Mouse (Mus musculus) lung, postnatal 14 days (tissue): ENCODE measurements around the gene Gpr26.

ENCODE experiments used
- DNase-seq: peaks from one replicate; pipeline ENCODE4 v3.0.0; 2021

The Gpr26 gene

DNA sequence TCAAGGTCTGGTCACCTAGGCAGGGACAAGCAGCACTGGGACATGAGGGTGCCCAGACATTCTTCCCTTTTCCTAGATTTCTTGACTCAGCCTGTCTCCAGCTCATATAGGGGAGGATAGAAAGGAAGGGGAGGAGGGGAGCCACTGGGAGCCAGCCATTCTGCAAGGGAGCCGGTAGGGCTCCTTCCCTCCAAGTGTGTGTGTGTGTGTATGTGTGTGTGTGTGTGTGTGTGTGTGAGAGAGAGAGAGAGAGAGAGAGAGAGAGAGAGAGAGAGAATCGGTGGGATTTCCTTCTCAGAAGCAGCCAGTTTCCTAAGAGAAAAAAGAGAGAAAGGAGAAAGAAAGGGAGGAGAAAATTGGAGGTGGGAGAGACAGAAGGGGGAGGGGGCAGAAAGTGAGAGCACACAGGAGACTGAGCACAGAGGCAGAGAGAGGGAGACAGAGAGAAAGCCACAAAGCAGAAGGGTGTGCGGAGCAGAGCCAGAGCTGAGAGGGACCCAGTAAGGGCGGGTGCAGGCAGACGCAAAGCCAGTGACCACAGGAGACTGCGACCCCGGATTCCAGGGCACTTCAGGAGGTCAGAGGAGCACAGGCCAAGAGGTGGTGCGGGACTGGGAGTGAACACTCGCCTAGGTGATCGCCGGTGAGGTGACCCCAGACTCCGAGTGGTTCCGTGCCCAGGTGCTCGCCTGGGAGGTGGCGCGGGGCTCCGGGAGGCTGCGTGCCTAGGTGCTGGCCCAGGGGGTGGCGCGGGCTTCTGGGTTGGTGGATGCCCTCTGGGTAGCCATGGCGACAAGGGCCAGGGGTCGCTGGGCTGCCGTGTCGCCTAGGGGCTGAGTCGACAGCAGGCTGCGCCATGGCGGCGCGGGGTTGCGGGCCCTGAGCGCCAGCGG, at the start of gene Gpr26:
TSS of gene Gpr26 (plus strand) at position 438 of the 893 bp plus-strand sequence.
- DNase-seq = no peak

DNA sequence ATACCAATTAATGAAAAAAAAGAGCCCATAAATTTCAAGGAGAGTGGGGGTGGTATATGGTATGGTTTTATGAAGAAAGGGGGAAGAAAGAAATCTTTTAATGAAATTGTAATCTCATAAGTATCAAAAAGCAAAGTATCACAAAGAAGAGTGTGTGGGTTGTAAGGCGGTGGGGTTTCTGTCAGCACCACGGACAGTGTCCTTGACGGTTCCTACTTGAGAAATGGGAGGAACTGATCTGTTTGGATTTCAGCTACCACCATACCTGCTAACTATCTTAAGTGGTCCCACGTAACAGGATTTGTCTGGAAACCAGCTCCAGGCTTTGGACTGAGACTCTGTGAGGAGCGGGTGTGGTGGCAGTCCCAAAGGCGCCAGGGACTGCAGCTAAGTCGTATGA, 48.9 kb upstream of the Gpr26 start:
- no peak for DNase-seq

DNA sequence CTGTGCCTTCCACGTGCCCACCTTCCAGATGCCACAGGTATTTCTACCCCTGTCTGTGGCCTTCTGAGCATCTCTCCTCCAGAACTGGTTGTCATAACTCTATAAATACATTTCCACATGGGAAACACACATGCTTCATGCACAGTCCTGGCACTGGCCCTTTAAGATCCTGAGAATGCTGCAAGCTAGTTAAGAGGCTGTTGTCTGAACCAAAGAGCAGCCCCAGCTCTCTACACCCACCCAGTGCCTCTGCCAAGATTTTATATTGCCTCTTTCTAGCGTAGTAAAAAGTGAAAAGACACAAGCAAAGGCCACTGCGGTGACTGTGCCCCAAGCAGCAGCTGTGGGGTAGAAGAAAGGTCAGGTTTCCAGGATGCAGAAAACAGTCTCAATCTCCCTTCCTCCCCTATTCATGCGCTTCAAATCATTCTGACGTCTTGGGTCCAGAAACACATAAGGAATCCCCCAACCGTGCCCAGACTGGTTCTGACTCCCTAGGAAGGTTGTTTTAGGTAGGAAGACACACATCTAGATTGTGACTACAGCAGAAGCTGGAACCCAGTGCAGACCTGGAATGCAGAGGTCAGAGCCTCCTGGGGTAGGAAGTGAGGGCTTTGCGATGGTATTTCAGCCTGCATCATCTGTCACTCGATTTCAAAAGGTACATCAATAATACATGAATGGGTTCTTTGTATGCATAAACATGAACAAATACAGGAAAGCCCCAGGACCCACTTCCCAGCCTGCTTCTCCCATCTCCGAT, 38.8 kb upstream of the Gpr26 start:
- DNase-seq = no peak

DNA sequence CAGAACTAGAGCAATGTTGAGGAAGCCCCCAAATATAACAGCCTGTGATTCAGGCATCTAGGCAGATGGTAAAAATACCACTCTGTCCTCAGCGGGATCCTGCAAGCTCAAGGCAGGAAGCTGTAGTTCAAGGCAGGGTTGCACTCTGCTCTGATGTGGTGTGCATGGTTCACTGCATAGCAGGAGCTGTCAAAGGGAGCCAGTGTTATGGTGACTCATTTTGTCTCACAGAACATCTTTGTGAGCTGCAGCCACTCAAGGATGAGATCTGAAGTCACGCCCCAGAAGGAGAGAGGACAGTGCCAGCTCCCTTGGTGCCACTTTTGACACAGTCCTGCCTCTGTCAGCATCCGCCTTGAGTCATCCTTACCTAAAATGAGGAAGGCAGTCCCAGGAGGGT, 28.6 kb upstream of the Gpr26 start:
- DNase-seq = no peak

DNA sequence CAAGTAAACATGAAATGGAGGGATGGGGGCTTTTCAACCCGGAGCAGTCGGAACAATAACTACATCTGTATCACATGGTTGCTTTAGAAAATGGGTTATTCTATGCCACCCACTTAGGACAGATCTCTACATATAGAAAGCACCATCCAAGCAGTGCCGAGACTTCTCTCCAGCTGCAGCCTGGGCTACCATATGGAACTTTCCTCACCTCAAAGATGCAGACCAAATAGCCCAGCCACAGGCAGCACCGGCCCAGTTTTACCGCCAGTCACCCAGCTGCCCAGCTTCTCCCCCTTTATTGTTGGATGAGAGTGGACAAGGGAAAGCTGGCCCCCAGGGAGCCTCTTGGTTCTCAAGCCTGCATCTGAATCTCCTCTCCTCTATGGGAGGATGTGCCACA, 15.1 kb upstream of the Gpr26 start:
- no peak for DNase-seq

DNA sequence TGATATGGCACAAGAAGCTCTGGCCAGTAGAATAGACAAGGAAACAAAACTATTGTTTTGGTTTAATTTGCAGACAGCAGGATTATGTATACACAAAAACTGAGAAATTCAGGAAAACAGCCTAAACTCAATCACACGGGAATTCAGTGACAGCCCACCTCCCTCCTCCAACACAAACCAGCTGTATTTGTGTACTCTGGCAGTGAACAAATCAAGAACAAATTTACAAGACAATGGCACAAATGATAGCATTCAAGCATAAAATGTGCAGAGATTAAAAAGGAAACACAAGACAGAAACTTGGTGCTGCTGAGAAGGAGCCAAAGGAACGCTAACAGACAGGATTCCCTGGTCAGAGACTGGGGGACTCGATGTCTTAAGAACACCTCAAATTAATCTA, 12.9 kb upstream of the Gpr26 start:
- DNase-seq = no peak

DNA sequence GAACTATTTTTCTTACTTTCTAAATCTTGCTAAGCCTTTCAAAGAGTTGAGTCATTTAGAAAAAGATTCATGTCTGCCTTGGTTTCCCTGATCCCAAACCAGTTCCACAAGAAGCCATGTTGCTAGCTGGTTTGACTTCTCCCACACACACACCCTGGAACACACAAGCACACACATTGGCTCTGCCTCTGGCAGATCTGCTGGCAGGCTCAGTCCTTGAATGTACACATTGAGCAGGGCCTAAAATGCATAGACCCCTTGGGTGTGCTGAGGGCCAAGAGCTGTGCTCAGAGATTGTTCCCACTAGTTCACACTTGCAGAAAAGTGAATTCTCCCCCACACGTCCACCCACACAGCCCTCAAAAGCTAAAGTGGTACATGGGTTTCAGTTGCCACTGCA, 7.6 kb upstream of the Gpr26 start:
- DNase-seq = no peak

DNA sequence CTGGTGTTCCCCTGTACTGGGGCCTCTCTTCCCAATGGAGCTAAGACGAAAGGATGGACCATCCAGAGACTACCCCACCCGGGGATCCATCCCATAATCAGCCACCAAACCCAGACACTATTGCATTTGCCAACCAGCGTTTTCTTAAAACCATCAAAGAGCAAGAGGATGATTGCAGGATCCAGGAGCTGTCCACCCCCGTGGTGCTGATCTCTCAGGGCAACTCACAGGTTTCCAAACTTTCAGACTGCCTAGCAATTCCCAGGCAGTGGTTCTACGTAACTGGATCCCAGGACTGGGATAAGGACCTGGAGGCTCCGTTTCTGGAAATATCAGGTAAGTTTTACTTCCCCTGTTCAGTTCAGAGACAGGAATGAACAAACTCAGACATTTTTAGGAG, 5.7 kb upstream of the Gpr26 start:
- peak; percentile 48 for DNase-seq

DNA sequence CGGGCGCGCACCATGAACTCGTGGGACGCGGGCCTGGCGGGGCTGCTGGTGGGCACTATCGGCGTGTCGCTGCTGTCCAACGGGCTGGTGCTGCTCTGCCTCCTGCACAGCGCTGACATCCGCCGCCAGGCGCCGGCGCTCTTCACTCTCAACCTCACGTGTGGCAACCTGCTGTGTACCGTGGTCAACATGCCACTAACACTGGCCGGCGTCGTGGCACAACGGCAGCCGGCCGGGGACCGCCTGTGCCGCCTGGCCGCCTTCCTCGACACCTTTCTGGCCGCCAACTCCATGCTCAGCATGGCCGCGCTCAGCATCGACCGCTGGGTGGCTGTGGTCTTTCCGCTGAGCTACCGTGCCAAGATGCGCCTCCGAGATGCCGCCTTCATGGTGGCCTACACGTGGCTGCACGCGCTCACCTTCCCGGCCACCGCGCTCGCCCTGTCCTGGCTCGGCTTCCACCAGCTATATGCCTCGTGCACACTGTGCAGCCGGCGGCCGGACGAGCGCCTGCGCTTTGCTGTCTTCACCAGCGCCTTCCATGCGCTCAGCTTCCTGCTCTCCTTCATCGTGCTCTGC, 745 bp downstream of the Gpr26 start:
- no peak for DNase-seq

DNA sequence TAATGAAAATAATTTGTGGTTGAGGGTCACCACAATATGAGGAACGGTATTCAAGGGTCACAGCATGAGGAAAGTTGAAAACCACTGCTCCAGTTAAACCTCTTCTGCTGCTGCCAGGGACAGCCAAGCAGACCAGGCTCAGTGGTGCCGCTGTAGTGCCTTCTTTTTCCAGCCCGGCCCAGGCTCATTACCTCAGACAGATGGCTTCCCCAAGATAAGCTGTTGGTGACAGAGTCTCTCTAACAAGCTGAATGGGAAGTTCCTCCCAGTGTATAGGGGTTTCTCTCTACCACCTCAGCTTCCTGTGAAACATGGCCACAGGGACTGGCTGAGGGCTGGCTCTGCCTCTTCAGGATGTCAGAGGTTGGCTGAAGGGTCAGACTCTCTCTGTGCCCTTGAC, 4.0 kb downstream of the Gpr26 start:
- no peak for DNase-seq

DNA sequence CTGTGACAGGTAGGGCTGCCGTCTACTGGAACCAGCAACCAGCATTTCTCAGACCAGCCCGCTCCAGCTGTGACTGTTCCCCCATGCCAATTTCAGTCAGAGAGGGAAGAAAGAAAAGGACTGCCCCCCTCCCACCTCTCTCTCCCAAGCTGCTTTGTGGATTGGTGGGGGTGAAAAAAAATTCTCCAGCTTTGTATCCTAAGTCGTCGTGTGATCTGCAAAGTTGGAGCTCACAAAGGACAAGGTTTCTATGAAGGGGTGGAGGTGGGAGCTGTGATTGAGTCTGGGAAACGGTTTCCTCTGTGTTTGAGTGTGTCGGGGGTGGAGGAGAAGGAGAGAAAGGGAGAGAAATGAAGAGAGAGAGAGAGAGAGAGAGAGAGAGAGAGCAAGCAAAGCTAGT, 9.6 kb downstream of the Gpr26 start:
- DNase-seq = no peak

DNA sequence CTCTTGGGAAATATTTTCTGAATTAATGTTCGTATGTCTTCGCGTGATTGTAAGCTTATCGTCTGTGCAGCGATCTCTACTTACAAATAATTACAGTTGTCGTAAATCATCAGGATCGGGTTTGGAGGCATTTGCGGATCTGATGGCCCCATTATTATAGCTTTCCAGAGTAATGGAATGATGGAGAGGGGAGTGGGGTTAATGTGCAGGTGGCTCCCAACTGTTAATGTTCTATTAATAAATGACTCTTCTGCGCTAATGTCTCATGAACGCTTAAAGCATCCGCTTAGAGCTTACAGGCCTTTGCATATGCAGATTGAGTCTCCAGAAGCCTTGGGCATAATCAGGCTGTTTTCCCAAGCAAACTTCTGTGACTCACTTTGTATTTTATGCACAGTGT, 12.3 kb downstream of the Gpr26 start:
- DNase-seq = no peak

DNA sequence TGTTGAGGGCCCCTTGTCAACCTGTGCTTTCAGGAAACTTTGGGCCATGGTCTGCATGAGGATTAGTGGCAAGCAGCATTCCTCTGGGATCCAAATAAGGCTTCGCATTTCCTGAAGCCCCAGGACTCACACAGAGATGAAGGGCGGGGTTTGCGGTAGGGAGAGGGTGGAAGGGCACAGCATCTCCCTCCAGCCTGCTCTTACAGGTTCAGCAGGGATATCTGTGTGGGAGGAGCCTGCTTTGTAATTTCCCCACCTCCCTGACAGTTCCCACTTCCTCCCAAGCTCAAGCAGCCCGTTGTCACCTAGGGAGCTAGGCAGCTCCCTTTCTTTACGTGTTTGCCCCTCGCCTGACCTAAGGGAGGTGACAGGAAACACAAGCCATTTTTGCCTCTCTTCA, 22.8 kb downstream of the Gpr26 start:
- no peak for DNase-seq

DNA sequence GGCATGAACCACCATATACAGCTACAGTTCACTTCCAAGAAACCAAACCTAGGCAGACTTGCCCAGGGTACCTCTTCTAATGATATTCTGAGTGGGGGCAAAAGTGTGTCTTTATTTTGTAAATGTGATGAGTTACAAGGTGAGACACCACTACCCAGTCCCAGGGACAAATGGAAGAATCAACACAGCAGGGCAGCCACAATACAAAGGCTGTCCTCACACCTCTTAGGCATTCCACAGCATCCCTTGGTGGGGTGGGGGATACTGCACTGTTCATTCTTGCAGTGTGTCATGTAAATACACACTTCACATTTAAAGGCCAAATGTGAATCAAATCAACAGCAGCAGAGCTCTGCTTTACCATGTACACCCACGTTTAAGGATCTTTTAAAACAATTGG, 26.0 kb downstream of the Gpr26 start:
- DNase-seq = no peak

DNA sequence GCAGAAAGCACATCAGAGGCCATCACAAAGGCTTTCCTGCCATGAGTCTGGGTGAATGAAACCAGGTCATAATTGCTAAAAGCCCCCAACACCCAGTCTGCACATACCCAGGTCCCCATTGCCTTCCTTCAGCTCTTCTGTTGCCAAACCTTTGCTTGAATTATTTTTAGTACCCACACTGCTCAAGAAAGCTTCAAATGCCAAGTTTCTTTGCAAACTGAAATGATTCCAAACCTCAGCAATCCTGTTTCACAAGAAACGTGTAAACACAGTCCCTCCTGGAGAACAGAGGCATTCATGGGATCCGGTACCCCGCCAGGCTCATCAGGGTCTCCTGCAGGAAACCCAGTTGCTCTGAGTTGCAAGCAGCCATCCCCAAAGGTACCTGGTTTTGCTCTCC, 26.6 kb downstream of the Gpr26 start:
- no peak for DNase-seq

DNA sequence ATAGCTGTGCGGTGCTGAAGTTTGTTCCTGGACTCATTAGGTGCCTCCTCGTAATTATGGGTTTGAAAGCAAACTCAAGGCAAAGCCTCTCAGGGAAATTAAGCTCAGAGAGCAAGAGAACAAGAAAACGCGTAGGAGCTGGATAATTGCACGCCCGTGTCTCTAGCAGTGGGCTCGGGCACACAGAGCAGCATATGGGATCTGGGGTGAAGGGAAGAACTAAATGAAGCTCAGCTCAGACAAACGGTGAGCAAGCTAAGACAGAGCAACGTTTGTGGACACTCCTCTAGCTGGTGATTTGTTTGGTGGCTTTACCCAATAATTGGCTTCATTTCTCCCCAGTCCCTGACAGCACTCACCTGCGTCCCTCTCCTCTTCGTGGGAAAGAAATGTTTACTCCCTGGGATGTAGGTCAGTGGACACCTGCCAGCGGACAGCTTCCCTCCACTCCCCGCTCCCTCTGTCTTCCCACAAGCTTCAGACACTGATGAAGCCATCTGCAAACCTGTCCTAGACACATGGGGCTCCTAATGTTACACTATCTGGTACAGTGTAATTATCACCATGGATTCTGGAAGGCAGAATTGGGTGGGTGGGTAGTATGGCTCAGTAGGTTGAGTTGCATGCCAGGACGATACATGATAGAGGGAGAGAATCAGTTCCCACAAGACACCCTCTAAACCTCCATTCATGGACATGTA, 39.9 kb downstream of the Gpr26 start:
- no peak for DNase-seq

DNA sequence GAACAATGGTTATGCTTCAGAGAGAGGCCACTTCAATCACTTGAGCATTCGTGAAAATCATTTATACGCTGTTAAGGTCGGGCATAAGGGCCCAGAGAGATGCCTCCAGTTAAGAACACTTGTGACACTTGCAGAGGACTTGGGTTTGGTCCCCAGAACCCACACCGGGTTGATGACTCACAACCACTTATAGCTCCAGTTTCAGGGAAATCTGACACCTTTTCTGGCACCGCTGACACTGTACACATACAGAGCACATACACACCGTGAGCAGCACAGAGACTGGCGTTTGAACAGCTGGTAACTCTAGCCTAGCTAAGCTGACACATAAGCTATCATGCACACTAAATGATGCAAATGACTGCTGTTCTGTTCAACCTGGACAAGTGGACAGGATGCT, 42.7 kb downstream of the Gpr26 start:
- no peak for DNase-seq

DNA sequence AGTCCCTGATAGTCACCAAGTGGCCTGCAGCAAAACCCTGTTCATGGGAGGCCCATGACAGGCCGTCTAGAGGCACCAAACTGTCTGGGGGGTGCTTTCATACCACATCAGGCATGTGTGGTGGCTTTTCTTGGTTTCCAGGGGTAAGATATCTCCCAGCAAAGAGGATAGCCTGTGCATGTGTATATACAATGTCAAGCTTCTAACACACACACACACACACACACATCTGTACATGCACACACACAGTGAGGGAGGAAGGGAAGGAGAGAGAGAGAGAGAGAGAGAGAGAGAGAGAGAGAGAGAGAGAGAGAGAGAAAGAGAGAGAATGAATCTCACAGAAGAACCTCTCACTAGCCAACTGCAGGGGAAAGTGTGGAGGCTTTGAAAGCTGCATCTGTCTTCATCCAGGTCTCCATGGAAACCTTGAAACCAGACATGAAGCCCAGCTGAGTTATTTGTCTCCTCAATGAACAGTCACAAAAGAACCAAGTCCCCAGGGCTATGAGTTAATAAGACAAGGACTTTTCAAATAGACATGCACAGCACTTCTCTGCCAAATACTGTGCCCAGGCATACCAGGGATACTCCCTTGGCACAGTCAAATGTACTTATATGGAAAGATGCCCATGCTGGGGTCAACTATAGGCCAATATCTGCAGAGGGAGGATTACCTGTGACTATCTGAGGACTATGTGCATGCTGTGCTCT, 46.9 kb downstream of the Gpr26 start:
- no peak for DNase-seq

DNA sequence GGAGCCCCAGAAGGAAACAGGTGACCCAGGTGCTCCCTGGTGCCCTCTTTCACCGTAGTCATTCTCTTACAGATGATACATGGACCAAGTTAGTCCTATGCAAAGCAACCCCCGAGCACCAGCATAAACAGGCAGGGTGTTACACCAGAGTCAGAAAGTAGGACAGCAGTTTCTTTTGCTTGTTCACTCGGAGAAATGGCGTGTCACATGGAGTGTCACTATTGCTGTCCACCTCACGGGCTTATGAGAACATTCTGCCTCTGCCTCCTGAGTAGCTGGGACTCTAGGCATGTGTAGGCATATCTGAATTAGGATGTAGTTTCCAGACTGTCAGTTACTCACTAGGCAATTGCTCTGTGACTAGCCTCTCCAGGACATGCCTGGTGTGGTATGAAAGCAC, 47.7 kb downstream of the Gpr26 start:
- no peak for DNase-seq

DNA sequence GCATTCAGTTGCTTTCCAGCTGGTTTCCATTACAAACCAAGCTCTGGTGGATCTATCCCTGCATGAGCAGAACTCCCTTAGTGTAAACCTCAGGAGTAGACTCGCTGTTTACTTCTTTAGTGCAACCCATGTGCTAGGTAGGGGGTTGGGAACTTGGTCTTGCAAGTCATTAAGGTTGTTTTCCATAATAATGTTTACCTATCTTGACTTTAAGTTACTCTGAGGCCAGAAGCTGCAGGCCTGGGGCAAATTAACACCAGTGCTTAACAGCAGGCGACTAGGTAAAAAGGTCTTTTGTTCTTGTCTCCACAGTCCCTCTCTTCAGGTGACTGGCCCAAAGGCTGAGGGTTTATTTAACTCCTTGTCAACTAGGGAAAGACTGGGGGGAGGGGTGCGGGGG, 48.9 kb downstream of the Gpr26 start:
- no peak for DNase-seq

DNA sequence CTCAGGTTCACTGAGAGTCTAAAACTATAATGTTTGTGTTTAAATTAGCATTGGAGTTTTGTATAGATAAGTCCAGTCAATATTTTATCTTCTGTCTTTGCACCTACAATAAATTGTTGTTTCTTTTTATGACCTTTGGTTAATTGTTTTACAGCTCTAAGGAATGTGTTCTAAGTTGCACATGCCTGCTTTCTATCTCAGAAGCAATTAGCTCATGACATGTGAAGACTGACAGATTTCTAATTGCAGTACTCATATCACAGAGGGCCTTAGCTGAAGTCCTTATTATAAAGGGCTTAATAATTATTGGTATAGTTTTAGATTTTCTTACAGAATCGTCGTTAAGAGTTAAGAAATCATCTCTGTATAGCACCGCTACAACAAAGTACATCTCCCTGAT, 49.7 kb downstream of the Gpr26 start:
- DNase-seq = no peak

DNA sequence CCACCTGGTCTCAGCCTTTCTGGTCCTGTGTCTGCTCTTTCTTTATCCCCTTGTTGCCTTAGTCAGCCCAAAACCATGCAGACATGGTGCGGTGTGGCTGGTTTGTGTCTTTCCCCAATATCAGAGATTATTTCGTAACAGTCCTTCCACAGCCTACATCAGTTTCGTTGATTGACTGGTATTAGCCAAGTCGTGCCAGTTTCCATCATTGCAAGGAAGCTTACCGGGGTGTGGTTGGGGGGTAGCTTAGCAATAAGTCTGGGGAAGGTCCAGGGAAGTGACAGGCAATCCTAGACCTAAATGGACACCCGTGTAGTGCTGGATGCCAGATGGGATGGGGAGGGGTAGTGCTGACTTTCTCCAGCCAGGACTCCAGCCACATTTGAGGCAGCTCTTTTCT, 59.3 kb downstream of the Gpr26 start:
- DNase-seq = no peak

DNA sequence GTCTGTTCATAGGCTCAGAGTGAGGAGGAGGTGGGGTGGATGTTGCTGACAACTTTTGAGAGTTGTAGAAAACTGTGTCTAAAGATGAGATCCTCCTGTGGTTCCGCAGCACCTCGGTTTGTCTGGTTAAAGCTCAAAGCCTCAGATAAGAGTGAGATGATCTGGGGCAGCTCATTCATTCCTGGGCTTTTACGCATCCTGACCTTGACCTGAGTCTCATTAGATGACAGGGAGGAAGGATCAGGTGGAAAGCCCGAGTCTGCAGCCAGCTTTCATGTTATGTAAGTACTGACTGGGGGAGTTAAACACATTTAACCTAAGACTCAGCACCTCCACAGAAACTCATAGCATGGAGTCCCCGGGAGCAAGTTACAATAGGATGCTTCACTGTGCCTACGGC, 60.4 kb downstream of the Gpr26 start:
- DNase-seq = no peak
